Mouse (Mus musculus) forebrain, embryonic 15.5 days (tissue): ENCODE measurements around the gene Mmd2. TPM values are rescaled to one million over a fixed set of nuclear protein-coding genes. Genes with fewer than 3 reads are reported as not detected.

ENCODE experiments used
- ATAC-seq: fragments of 200-750 bp; cut with Nextera tagmentation; replicated peaks from 2 replicates; pipeline ENCODE4 v1.8.0; 2017; ENCODE audit warnings: mild to moderate bottlenecking, moderate TSS enrichment, moderate library complexity
- H3K27ac ChIP-seq: fragments of 300-500 bp; sonication (generic); replicated peaks from 2 replicates; pipeline ENCODE4 v1.5.1; 2015; ENCODE audit warnings: mild to moderate bottlenecking, inconsistent platforms
- H3K27me3 ChIP-seq: fragments of 300-500 bp; sonication (generic); 2 replicates; pipeline ENCODE4 v1.6.1; 2015; ENCODE audit warnings: inconsistent platforms
- H3K36me3 ChIP-seq: fragments of 300-500 bp; sonication (generic); 2 replicates; pipeline ENCODE4 v1.6.1; 2015; ENCODE audit warnings: mild to moderate bottlenecking, inconsistent platforms
- H3K4me1 ChIP-seq: fragments of 300-500 bp; sonication (generic); 2 replicates; pipeline ENCODE4 v1.6.1; 2015; ENCODE audit warnings: inconsistent platforms
- H3K4me2 ChIP-seq: fragments of 300-500 bp; sonication (generic); replicated peaks from 2 replicates; pipeline ENCODE4 v1.6.1; 2015; ENCODE audit warnings: mild to moderate bottlenecking, inconsistent platforms
- H3K4me3 ChIP-seq: fragments of 300-500 bp; sonication (generic); 2 replicates; pipeline ENCODE4 v1.5.1; 2015; ENCODE audit warnings: mild to moderate bottlenecking, inconsistent platforms
- H3K9ac ChIP-seq: fragments of 300-500 bp; sonication (generic); replicated peaks from 2 replicates; pipeline ENCODE4 v1.6.1; 2015; ENCODE audit warnings: mild to moderate bottlenecking, inconsistent platforms
- H3K9me3 ChIP-seq: fragments of 300-500 bp; sonication (generic); 2 replicates; pipeline ENCODE4 v1.6.1; 2016; ENCODE audit warnings: inconsistent platforms
- WGBS: fragments of 180-500 bp; shearing (Covaris S2); methylation state at CpG from one replicate; pipeline ENCODE4 v1.1.7; 2015; ENCODE audit warnings: mixed read lengths; 5-methylcytosine and 5-hydroxymethylcytosine counted together
- polyA plus RNA-seq: library from polyadenylated mRNA; unstranded; fragments of >200 nt; fragmentation: Nextera tagmentation; extraction: Ambion mirVana; gene quantifications from 2 replicates; pipeline ENCODE4 v1.2.1, GENCODE M21; 2015

Gene Mmd2
- polyA plus RNA-seq, 1 experiment from 2014 or later = 79.9 TPM

DNA sequence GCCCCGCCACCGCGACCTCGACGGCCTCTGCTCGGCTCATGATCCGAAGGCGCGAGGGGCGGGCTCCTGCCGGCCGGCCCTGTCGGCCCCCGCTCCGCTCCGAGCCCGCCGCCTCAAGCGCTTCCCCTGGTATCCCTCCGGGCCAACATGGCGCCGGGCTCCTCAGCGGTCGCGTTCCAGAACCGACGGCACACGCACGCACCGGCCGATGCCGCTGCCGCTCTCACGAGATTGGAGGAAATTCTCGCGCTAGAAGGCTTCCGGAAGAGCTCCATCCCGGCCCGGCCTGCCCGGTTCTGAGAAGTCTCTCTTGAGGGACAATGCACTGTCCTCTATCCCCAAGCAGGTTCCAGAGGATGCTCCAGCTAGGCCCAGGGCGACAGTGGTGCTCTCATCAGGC is 78.7 kb downstream of the Mmd2 start, which contains the start of gene Papolb:
TSS of gene Papolb (minus strand) at position 162 of the 400 bp plus-strand sequence.
- Histone ChIP-seq H3K4me1 (no peaks in the 10 kb centered on the region), H3K4me2 (peak within 1 kb of the TSS; percentile 23), H3K9ac (no peak within 1 kb of the TSS), H3K9me3 (no peaks in the 10 kb centered on the region), H3K27ac (no peak within 1 kb of the TSS), H3K27me3 (peaks cover 8% of the 10 kb centered on the region; the same call in 1 of the 2 replicates), H3K4me3 (peak within 1 kb of the TSS; percentile 11; the same call in 1 of the 2 replicates), H3K36me3 (no peaks in the 10 kb centered on the region)
- no peak for ATAC-seq
- 40% methylated on average over 41 of the region's 41 CpGs for WGBS

DNA sequence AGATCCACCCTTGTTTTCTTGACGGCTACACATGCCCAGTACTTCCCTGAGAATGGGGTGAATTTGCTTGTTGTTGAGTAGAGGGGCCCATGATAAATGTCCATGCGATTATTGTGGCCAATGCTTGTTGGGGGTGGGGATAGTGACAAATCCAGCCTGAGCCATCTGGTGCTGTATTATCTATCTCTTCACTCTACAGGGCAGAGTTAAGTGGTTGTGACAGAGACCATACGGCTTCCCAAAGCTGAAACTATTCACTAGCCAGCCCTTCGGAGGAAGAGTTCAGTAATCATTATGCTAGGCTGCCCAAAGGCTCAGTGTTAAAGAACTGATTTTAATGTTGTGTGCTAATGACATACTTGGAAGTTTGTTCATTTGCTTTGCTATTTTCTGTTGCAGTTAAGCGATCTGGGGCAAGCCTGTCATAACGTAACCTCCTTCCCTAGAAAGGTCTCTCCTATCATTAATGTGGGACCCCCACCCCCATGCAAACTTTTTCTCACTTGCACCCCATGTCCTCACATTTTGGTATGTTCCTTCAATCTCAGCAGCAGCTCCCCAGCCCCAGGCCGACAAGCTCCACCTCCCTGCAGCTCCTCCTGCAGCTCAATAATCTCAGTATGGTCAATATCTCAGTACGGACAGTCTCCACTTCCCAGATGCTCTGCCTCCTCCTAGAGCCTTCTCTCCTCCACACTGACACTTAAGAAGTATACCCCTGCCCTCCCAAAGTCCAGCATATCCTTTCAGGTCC is 83.7 kb downstream of the Mmd2 start:
- no peaks in the 10 kb centered on the region for H3K9me3 ChIP-seq
- no peak overlapping the region for H3K9ac ChIP-seq
- no peak overlapping the region for H3K27ac ChIP-seq
- H3K36me3 ChIP-seq = no peaks in the 10 kb centered on the region
- no peak overlapping the region for H3K4me2 ChIP-seq
- 63% methylated on average over 8 of the region's 8 CpGs for WGBS
- no peak for ATAC-seq
- no peak overlapping the region for H3K4me3 ChIP-seq
- no peaks in the 10 kb centered on the region for H3K4me1 ChIP-seq
- H3K27me3 ChIP-seq = peaks cover under 1% of the 10 kb centered on the region; the same call in 1 of the 2 replicates

DNA sequence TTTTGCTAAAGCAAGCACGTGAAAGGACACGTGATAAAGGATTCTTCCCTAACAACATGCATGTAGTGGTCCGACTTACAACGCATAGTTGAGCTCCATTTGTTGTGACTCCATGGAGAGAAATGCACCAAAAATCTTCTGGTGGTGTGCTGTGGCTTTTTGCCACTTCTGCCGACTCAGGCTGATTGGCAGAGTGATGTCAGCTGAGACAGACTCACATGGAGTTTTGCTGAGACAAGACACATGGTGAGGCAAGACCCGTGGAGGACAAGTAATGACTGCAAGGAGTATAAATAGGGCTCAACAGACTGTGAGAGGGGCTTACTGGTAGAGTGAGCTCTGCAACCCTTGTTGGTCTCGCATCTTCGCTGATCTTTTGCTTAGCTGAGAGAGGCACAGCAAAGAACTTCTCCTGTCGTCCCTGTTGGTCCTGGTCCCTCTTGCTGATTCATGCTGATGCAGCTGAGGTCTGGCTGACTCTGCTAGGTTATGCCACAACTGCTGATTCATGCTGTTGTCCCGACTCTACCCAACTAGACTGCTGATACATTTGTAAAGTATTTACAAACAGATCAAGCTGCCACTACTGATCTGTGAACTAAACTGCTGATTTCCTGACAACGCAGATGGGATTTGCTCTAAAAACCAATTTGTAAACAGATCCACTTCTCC is 87.3 kb downstream of the Mmd2 start:
- H3K4me2 ChIP-seq = no peak overlapping the region
- H3K4me3 ChIP-seq = no peak overlapping the region
- WGBS = 88% methylated on average over 11 of the region's 11 CpGs
- H3K36me3 ChIP-seq = no peaks in the 10 kb centered on the region
- no peak overlapping the region for H3K9ac ChIP-seq
- no peak for ATAC-seq
- no peaks in the 10 kb centered on the region for H3K9me3 ChIP-seq
- H3K4me1 ChIP-seq = no peaks in the 10 kb centered on the region
- H3K27ac ChIP-seq = no peak overlapping the region
- no peaks in the 10 kb centered on the region for H3K27me3 ChIP-seq

DNA sequence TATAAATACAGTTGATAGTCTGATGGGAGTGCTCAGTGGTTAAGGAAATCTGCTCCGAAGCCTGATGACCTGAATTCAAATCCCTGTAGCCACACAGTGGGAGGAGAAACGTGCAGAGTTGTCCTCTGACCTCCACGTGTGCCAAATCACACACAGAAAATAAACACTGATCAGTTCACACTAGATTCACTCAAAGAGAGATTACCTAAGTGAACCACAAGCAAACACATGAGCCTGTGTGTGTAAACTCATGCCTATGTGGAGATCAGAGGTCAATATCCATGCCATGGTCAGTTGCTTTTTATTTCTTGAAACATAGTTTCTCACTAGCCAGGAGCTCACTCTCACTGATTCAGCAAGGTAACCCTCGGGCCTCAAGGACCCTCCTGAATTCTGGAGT is 88.2 kb downstream of the Mmd2 start:
- H3K9me3 ChIP-seq = no peaks in the 10 kb centered on the region
- no peak overlapping the region for H3K4me3 ChIP-seq
- ATAC-seq = no peak
- H3K9ac ChIP-seq = no peak overlapping the region
- 78% methylated on average over 4 of the region's 4 CpGs for WGBS
- H3K36me3 ChIP-seq = no peaks in the 10 kb centered on the region
- H3K4me2 ChIP-seq = no peak overlapping the region
- H3K4me1 ChIP-seq = no peaks in the 10 kb centered on the region
- H3K27me3 ChIP-seq = no peaks in the 10 kb centered on the region
- no peak overlapping the region for H3K27ac ChIP-seq

DNA sequence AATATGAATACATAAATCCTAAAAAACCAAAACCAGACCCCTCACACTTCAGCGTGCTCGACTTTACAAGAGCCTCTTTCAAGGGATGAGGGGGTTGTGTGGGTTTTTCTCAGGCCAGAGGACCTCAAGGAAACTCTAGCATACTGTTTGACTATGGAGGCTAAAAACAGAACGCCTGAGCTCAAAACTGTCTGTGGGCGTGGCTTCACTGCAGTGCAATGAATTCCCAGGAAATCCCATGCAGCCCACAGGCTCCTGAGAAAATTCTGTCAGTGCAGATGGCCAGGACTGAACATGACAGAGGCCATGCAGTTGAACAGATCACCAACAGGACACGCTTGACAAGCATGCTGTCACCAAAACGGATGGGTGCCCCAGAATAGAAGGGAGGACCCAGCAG is 89.6 kb downstream of the Mmd2 start:
- WGBS = 78% methylated on average over 6 of the region's 6 CpGs

More for the DNA sequence above, 89.6 kb downstream of the Mmd2 start:
- H3K9ac ChIP-seq = no peak overlapping the region
- H3K4me3 ChIP-seq = no peak overlapping the region
- H3K36me3 ChIP-seq = no peaks in the 10 kb centered on the region
- H3K27me3 ChIP-seq = no peaks in the 10 kb centered on the region
- H3K9me3 ChIP-seq = no peaks in the 10 kb centered on the region
- H3K4me1 ChIP-seq = no peaks in the 10 kb centered on the region
- H3K4me2 ChIP-seq = no peak overlapping the region
- no peak for ATAC-seq
- no peak overlapping the region for H3K27ac ChIP-seq

Other genes starting within 250 kb of the Mmd2 start
- 3.9 TPM in 2 replicates for gene Foxk1, start 207.3 kb downstream of the Mmd2 start, polyA plus RNA-seq
- gene Ap5z1, start 144.9 kb downstream of the Mmd2 start, polyA plus RNA-seq = 15.0 and 15.1 TPM in 2 replicates
- 0.08 and 0.15 TPM in 2 replicates for gene Papolb, start 78.7 kb downstream of the Mmd2 start, polyA plus RNA-seq
- 11.0 and 14.4 TPM in 2 replicates for gene Radil, start 57.7 kb downstream of the Mmd2 start, polyA plus RNA-seq
- gene Wipi2, start 18.9 kb upstream of the Mmd2 start, polyA plus RNA-seq = 48.8 and 51.0 TPM in 2 replicates
- 82.8 and 85.4 TPM in 2 replicates for gene Slc29a4, start 83.7 kb upstream of the Mmd2 start, polyA plus RNA-seq
- 45.9 and 48.3 TPM in 2 replicates for gene Tnrc18, start 208.9 kb upstream of the Mmd2 start, polyA plus RNA-seq